Mouse (Mus musculus): ENCODE results near the gene Rprd1b. TPM values are rescaled to one million over a fixed set of nuclear protein-coding genes. Genes with fewer than 3 reads are reported as not detected.

The Rprd1b gene
- polyA plus RNA-seq, 1 experiment from 2014 or later: 30.0 TPM

DNA sequence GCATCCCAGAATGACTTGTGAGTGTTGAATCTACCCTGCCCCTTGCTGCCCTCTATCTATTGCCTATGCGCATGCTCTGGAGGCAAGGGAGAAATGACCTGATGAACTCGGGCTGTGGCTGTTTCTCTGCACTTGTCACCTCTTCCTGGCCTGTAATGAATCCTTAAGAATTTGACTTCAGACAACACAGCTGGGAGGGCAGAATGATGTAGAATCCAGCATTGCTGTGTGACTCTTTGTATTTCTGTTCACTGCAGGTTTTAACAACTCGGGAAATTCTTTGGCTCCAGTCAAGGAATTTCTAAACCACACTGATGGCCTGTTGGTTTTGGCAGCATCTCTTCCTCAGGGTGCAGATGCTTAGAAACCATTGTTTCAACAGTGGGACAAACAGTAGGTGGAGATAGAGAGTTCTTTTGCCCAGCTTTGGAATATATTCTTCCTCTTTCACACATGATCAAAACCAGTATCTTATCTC lies 36.3 kb downstream of the Rprd1b start:
- no peak overlapping the region for H3K4me2 ChIP-seq
- DNase-seq (no peak), ATAC-seq (ENCODE audit: low read depth) (no peak)
- H3K9me3 ChIP-seq (replicated peaks): no peaks in the 10 kb centered on the region
- 63% methylated on average over 3 of the region's 3 CpGs for WGBS (ENCODE audit: insufficient replicate concordance)
- H3K27ac ChIP-seq: no peak overlapping the region
- peaks cover 74% of the 10 kb centered on the region for H3K36me3 ChIP-seq
- H3K27me3 ChIP-seq: no peaks in the 10 kb centered on the region
- no peaks in the 10 kb centered on the region; the same call in 1 of the 2 replicates for H3K4me1 ChIP-seq (replicated peaks)
- H3K9ac ChIP-seq: no peak overlapping the region
- H3K4me3 ChIP-seq (replicated peaks): no peak overlapping the region

DNA sequence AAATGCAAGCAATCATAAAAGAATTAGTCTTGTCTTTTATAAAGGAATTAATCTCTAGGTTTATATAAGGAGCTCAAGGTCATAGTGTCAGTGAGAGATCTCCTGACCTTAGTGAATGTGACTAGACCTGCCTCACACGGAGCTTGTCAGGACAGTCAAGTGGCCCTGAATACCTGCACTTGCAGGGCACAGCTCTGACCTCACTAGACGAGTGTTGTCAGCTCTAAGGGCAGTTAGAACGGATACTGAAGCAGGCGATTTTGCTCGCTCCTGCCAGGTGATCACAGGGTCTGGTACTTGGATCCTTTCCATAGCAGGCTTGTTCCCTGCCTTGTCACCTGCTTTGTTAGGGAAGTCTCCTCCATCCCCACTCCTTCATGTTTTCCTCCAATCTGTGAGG lies 36.8 kb downstream of the Rprd1b start:
- Histone ChIP-seq H3K36me3 (peaks cover 72% of the 10 kb centered on the region), H3K4me2 (no peak overlapping the region), H3K9ac (no peak overlapping the region), H3K4me3 (replicated peaks) (no peak overlapping the region), H3K27me3 (no peaks in the 10 kb centered on the region), H3K4me1 (replicated peaks) (no peaks in the 10 kb centered on the region; the same call in 1 of the 2 replicates), H3K9me3 (replicated peaks) (no peaks in the 10 kb centered on the region), H3K27ac (no peak overlapping the region)
- ATAC-seq (ENCODE audit: low read depth): no peak
- 72% methylated on average over 5 of the region's 5 CpGs for WGBS (ENCODE audit: insufficient replicate concordance)
- DNase-seq: no peak

DNA sequence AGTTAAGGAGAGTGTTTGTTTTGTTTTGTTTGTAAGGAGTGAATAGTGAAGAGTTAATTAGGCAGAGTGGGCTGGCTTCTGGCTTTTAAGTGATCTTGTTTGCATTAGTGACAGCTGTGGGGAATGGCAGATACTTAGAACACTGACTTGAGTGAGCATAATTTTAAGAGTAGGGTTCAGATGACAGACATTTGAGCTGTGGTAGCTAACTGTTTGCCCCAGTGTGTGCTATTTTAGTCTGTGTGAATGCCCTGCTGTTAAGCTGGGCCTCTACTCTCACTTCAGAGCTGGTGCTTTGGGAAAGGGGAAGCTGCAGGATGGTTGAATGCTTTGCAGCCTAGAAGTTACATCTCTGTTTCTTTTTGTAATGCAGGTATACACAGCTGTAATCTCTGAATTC lies 38.2 kb downstream of the Rprd1b start:
- Histone ChIP-seq H3K4me2 (no peak overlapping the region), H3K4me3 (replicated peaks) (no peak overlapping the region)

DNA sequence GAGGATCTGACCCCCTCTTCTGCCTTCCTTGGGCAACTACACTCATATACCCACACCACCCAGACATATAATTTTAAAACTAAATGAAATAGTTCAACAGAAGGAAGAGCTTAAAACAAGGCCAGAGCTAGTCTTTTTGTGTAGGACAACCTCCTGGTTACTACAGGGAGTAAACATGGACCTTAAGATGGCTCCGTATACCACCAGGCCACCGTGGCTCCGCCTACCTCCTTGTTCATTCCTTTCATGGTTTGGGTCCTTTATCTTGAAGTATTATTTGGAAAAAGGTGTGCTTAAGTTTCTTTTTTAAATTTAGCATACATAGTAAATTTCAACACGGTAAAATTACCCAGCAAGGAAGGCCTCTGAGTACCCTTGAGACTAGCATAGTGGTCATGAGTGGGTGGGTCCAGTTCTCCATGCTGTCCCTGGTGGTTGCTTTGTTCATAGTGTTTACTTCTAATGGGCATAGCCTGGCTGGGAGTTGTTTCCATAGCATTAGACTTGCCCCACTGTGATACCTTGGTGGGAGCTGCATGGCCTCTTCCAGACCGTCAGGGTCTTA lies 39.0 kb downstream of the Rprd1b start:
- 89% methylated on average over 5 of the region's 5 CpGs for WGBS (ENCODE audit: insufficient replicate concordance)
- DNase-seq (no peak), ATAC-seq (ENCODE audit: low read depth) (no peak)
- Histone ChIP-seq H3K36me3 (peaks cover 73% of the 10 kb centered on the region), H3K27me3 (no peaks in the 10 kb centered on the region), H3K27ac (no peak overlapping the region), H3K4me3 (replicated peaks) (no peak overlapping the region), H3K9ac (no peak overlapping the region), H3K9me3 (replicated peaks) (no peaks in the 10 kb centered on the region), H3K4me2 (no peak overlapping the region), H3K4me1 (replicated peaks) (no peaks in the 10 kb centered on the region; the same call in 1 of the 2 replicates)

More for the DNA sequence above, 38.2 kb downstream of the Rprd1b start:
- Histone ChIP-seq H3K9me3 (replicated peaks) (no peaks in the 10 kb centered on the region), H3K27ac (0 out of 2 replicates have a peak overlapping the region, but pooled peaks have one; percentile 5), H3K9ac (no peak overlapping the region), H3K4me1 (replicated peaks) (no peaks in the 10 kb centered on the region; the same call in 1 of the 2 replicates), H3K36me3 (peaks cover 73% of the 10 kb centered on the region), H3K27me3 (no peaks in the 10 kb centered on the region)
- DNase-seq (no peak), ATAC-seq (ENCODE audit: low read depth) (no peak)

DNA sequence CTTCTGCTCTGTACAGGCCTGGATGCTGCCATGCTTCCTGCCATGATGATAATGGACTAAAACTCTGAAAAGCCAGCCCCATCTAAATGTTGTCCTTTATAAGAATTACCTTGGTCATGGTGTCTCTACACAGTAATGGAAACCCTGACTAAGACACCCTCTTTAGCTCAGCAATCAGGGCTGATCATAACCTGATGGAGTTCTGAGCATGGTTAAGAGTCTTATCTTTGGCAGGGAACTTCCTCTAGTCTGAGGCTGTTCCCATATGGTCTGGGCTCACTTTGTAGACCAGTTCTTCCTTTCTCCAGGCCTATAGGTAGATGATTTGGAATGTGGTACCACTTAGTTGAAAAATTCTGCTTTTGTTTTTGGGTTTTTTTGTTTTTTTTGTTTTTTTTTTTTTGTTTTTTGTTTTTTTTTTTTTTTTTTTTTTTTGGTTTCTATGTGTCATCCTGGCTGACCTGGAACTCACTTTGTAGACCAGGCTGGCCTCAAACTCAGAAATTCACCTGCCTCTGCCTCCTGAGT lies 40.2 kb downstream of the Rprd1b start:
- Histone ChIP-seq H3K27ac (no peak overlapping the region), H3K27me3 (no peaks in the 10 kb centered on the region), H3K9ac (no peak overlapping the region), H3K4me3 (replicated peaks) (no peak overlapping the region), H3K36me3 (peaks cover 79% of the 10 kb centered on the region), H3K4me2 (no peak overlapping the region), H3K9me3 (replicated peaks) (no peaks in the 10 kb centered on the region), H3K4me1 (replicated peaks) (no peaks in the 10 kb centered on the region; the same call in 1 of the 2 replicates)
- ATAC-seq (ENCODE audit: low read depth) (no peak), DNase-seq (no peak)

DNA sequence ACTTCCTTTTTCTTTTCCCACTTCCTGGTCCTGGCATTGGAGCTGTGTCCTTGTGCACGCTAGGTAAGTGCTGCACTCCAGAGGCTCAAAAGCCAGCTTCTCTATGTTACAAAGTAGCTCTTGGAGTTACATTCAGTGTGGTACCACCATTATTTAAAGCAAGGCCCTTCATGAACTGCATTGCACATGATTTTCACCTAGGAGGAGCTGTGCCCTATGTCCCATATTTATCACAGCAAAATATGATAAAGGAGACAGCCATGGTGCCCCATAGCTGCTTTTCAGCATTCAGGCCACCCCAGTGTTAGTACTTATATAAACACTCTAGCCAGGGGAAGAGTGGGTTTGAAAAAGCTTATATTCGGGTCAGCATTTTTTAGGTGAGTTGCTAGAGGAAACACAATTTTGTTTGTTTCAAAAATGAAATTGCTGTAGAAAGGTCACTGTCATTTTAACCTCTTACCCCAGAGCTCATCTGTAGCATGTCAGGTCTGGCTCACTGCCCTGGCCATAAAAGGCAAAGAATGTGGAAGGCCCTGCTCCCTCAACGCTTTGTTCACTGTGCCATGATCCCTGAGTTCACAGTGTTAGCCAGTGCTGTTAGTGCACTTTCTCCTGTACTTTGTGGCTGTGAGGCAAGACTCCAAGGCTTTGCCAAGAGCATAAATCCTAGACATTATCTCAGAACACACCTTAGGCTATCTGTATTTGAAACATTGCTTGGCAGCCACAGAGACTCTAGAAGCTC lies 42.8 kb downstream of the Rprd1b start:
- H3K9me3 ChIP-seq (replicated peaks): no peaks in the 10 kb centered on the region

DNA sequence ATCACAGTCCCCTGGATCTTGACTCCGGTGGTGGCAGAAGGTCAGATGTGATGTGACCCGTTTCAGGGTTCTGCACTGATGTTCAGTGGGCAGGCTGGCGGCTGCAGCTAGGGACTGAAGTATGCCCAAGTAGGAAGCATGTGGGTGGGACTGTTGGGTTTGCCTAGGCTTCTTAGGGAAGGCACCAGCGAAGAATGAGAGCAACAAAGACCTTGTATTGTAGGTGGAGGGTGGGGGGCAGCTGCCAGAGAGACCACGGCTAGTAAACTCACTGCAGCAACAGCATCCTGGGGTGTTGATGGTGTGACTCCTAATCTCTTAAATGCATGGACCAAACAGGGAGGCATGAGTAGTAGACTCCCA lies 43.3 kb downstream of the Rprd1b start:
- no peak overlapping the region for H3K27ac ChIP-seq
- H3K9ac ChIP-seq: no peak overlapping the region
- H3K4me2 ChIP-seq: no peak overlapping the region
- DNase-seq: no peak
- WGBS (ENCODE audit: insufficient replicate concordance): 82% methylated on average over 5 of the region's 5 CpGs
- no peaks in the 10 kb centered on the region for H3K9me3 ChIP-seq (replicated peaks)
- no peak overlapping the region for H3K4me3 ChIP-seq (replicated peaks)
- no peak for ATAC-seq (ENCODE audit: low read depth)
- H3K27me3 ChIP-seq: no peaks in the 10 kb centered on the region
- peaks cover 84% of the 10 kb centered on the region for H3K36me3 ChIP-seq
- H3K4me1 ChIP-seq (replicated peaks): 0 out of 2 replicates have a peak, but pooled peaks cover 4% of the 10 kb centered on the region

More for the DNA sequence above, 42.8 kb downstream of the Rprd1b start:
- Histone ChIP-seq H3K9ac (no peak overlapping the region), H3K4me2 (no peak overlapping the region), H3K4me1 (replicated peaks) (no peaks in the 10 kb centered on the region), H3K36me3 (peaks cover 84% of the 10 kb centered on the region), H3K27ac (no peak overlapping the region), H3K4me3 (replicated peaks) (no peak overlapping the region), H3K27me3 (no peaks in the 10 kb centered on the region)
- no peak for ATAC-seq (ENCODE audit: low read depth)
- DNase-seq: no peak
- WGBS (ENCODE audit: insufficient replicate concordance): 77% methylated on average over 3 of the region's 3 CpGs

DNA sequence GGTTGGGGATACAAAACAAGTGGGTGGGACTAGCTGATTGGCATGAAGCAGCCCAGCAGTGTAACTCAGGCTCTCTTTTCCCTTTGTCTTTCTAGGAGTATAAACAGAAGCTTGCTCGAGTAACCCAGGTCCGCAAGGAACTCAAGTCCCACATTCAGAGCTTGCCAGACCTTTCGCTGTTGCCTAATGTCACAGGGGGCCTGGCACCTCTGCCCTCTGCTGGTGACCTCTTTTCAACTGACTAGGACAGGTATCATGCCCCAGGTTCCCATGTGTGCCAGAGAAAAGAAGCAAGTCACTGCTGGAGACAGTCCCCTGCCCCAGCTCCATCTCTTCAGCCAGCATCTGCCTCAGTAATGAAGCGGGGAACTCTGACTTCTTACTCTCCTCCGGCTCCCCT lies 46.5 kb downstream of the Rprd1b start:
- DNase-seq: no peak
- WGBS (ENCODE audit: insufficient replicate concordance): 93% methylated on average over 5 of the region's 5 CpGs

DNA sequence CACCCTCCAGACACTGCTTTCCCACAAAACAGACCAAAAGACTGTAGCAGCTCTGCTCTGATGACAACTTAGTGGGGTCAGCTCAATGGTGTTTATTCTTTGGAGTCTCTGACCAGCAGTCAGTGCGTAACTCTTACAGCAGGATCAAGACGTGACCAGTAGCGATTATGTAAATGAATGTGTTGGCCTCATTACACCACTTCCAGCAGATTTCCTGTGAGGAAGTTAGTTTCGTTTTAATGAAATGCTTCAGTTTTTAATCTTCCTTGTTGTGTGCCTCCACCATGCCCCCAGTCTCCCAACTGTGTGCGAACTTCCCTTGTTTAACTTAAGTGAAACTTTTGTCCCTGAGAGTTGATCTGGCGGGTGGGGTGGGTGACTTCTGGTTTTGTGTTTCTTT lies 48.4 kb downstream of the Rprd1b start:
- 76% methylated on average over 6 of the region's 6 CpGs for WGBS (ENCODE audit: insufficient replicate concordance)
- Histone ChIP-seq H3K27me3 (no peaks in the 10 kb centered on the region), H3K4me3 (replicated peaks) (no peak overlapping the region), H3K4me2 (no peak overlapping the region), H3K36me3 (peaks cover 61% of the 10 kb centered on the region), H3K27ac (peak overlapping the region; percentile 25; the same call in 1 of the 2 replicates), H3K9ac (no peak overlapping the region), H3K9me3 (replicated peaks) (no peaks in the 10 kb centered on the region), H3K4me1 (replicated peaks) (0 out of 2 replicates have a peak, but pooled peaks cover 18% of the 10 kb centered on the region)
- no peak for ATAC-seq (ENCODE audit: low read depth)
- DNase-seq: no peak

More for the DNA sequence above, 46.5 kb downstream of the Rprd1b start:
- ATAC-seq (ENCODE audit: low read depth): no peak
- H3K4me1 ChIP-seq (replicated peaks): 0 out of 2 replicates have a peak, but pooled peaks cover 14% of the 10 kb centered on the region
- no peak overlapping the region for H3K9ac ChIP-seq
- no peak overlapping the region for H3K27ac ChIP-seq
- no peaks in the 10 kb centered on the region for H3K9me3 ChIP-seq (replicated peaks)
- H3K36me3 ChIP-seq: peaks cover 79% of the 10 kb centered on the region
- H3K4me2 ChIP-seq: no peak overlapping the region
- no peak overlapping the region for H3K4me3 ChIP-seq (replicated peaks)
- no peaks in the 10 kb centered on the region for H3K27me3 ChIP-seq

DNA sequence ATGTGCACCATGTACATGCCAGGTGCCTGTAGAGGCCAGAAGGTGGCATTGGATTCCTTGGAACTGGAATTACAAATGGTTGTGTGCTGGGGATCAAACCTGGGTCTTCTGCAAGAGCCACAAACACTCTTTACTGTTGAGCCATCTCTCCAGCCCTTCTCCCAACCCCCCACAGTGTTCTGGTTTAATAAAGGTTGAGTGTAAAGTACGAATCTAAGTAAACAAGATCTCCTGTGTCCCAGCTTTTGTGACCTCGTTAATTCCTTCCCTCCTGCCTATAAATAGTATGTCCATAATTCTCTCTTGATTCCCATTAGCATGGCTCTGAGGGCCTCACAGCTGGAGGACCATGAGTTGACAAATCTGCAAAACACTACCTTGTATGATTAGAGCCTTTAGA lies 49.7 kb downstream of the Rprd1b start:
- H3K4me3 ChIP-seq (replicated peaks): no peak overlapping the region
- ATAC-seq (ENCODE audit: low read depth): no peak
- WGBS (ENCODE audit: insufficient replicate concordance): 78% methylated on average over 2 of the region's 2 CpGs
- H3K4me1 ChIP-seq (replicated peaks): 0 out of 2 replicates have a peak, but pooled peaks cover 18% of the 10 kb centered on the region
- no peaks in the 10 kb centered on the region for H3K9me3 ChIP-seq (replicated peaks)
- H3K36me3 ChIP-seq: peaks cover 48% of the 10 kb centered on the region
- no peak overlapping the region for H3K9ac ChIP-seq
- H3K27ac ChIP-seq: no peak overlapping the region
- no peak for DNase-seq
- H3K27me3 ChIP-seq: no peaks in the 10 kb centered on the region
- no peak overlapping the region for H3K4me2 ChIP-seq

DNA sequence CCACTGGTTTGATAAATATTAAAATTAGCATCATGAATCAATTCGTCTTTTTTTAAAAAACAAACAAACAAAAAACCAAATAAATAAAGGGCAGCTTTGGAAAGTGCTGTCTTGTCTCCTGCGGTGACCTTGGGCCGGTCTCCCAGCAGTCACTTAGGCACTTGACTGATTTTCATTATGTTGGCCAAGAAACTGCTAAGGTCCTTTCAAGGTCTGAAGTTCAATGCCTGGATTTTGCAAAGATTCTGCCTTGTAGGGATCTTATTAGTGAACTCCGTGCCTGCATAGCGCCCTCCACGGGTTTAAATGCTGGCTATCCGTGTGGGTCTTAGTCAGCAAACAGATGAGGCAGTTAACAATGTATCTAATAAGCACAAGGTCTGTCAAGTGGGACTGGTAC lies 50.7 kb downstream of the Rprd1b start:
- Histone ChIP-seq H3K4me1 (replicated peaks) (0 out of 2 replicates have a peak, but pooled peaks cover 18% of the 10 kb centered on the region), H3K4me2 (no peak overlapping the region), H3K27ac (0 out of 2 replicates have a peak overlapping the region, but pooled peaks have one; percentile 11), H3K9me3 (replicated peaks) (no peaks in the 10 kb centered on the region), H3K4me3 (replicated peaks) (no peak overlapping the region), H3K9ac (no peak overlapping the region), H3K27me3 (no peaks in the 10 kb centered on the region), H3K36me3 (peaks cover 39% of the 10 kb centered on the region)
- DNase-seq: no peak
- 80% methylated on average over 7 of the region's 7 CpGs for WGBS (ENCODE audit: insufficient replicate concordance)
- ATAC-seq (ENCODE audit: low read depth): no peak
